Mouse (Mus musculus): ENCODE measurements around the gene Emc7. TPM values are rescaled to one million over a fixed set of nuclear protein-coding genes. Genes with fewer than 3 reads are reported as not detected.
A peak's percentile ranks its signal among the peaks of the same experiment; 100 is the strongest.
"Not testable (repeated sequence)": the region's sequence is repeated elsewhere in the genome, so short reads cannot be mapped to it uniquely, and the experiment has no call there.

Gene Emc7
- 20.5 and 21.9 TPM in 2 replicates for polyA plus RNA-seq (2014; fragmentation: Nextera tagmentation; extraction: Ambion mirVana)

- Histone ChIP-seq H3K4me1 (ENCODE audit: control insufficient read depth, insufficient read depth, low read length) (peaks cover 9% of the 10 kb centered on the region; the same call in 1 of the 2 replicates), H3K4me3 (ENCODE audit: low read depth, low read length) (peak within 1 kb of the TSS; percentile 93), H3K36me3 (ENCODE audit: control insufficient read depth, insufficient read depth, low read length) (peaks cover 2% of the 10 kb centered on the region; the same call in 1 of the 2 replicates), H3K4me2 (ENCODE audit: low read depth, low read length) (peak within 1 kb of the TSS; percentile 93), H3K9ac (ENCODE audit: low read depth, low read length) (peak within 1 kb of the TSS; percentile 92), H3K9me3 (ENCODE audit: control insufficient read depth, low read length) (no peaks in the 10 kb centered on the region), H3K27ac (replicated peaks; ENCODE audit: low read depth, low read length) (peak within 1 kb of the TSS; percentile 74), H3K27me3 (replicated peaks; ENCODE audit: control insufficient read depth, insufficient read depth, low read length) (no peaks in the 10 kb centered on the region)
- DNase-seq (ENCODE audit: low spot score) (peak; percentile 97), ATAC-seq (ENCODE audit: low read depth) (peak; percentile 99)
- 0% methylated on average over 47 of the region's 49 CpGs for WGBS
Measured at GRCm38 (mm10) chr2:112454862-112455564, at the start of gene Emc7. Gene Emc7 (plus strand): TSS chr2:112454997.

GRCm38 (mm10) chr2:112407030-112407429 lies 47.8 kb upstream of the Emc7 start:
- ATAC-seq (ENCODE audit: low read depth) (no peak), DNase-seq (ENCODE audit: low spot score) (no peak)
- Histone ChIP-seq H3K27ac (replicated peaks; ENCODE audit: low read depth, low read length) (no peak overlapping the region), H3K4me3 (ENCODE audit: low read depth, low read length) (no peak overlapping the region), H3K36me3 (ENCODE audit: control insufficient read depth, insufficient read depth, low read length) (peaks cover 42% of the 10 kb centered on the region), H3K9me3 (ENCODE audit: control insufficient read depth, low read length) (no peaks in the 10 kb centered on the region), H3K4me1 (ENCODE audit: control insufficient read depth, insufficient read depth, low read length) (no peaks in the 10 kb centered on the region), H3K4me2 (ENCODE audit: low read depth, low read length) (no peak overlapping the region), H3K27me3 (replicated peaks; ENCODE audit: control insufficient read depth, insufficient read depth, low read length) (no peaks in the 10 kb centered on the region), H3K9ac (ENCODE audit: low read depth, low read length) (no peak overlapping the region)
- 77% methylated on average over 3 of the region's 3 CpGs for WGBS

- no peaks in the 10 kb centered on the region for H3K4me1 ChIP-seq (ENCODE audit: control insufficient read depth, insufficient read depth, low read length)
- H3K27me3 ChIP-seq (replicated peaks; ENCODE audit: control insufficient read depth, insufficient read depth, low read length) = no peaks in the 10 kb centered on the region
- no peaks in the 10 kb centered on the region for H3K9me3 ChIP-seq (ENCODE audit: control insufficient read depth, low read length)
- no peak for DNase-seq (ENCODE audit: low spot score)
- H3K4me3 ChIP-seq (ENCODE audit: low read depth, low read length) = no peak overlapping the region
- H3K36me3 ChIP-seq (ENCODE audit: control insufficient read depth, insufficient read depth, low read length) = no peaks in the 10 kb centered on the region
- ATAC-seq (ENCODE audit: low read depth) = no peak
- H3K9ac ChIP-seq (ENCODE audit: low read depth, low read length) = no peak overlapping the region
- no peak overlapping the region for H3K27ac ChIP-seq (replicated peaks; ENCODE audit: low read depth, low read length)
- WGBS = 72% methylated on average over 3 of the region's 3 CpGs
- no peak overlapping the region for H3K4me2 ChIP-seq (ENCODE audit: low read depth, low read length)
Measured at GRCm38 (mm10) chr2:112425308-112425707, 29.5 kb upstream of the Emc7 start.

- H3K27ac ChIP-seq (replicated peaks; ENCODE audit: low read depth, low read length); H3K4me3 ChIP-seq (ENCODE audit: low read depth, low read length); H3K27me3 ChIP-seq (replicated peaks; ENCODE audit: control insufficient read depth, insufficient read depth, low read length); H3K4me2 ChIP-seq (ENCODE audit: low read depth, low read length); H3K9ac ChIP-seq (ENCODE audit: low read depth, low read length); H3K4me1 ChIP-seq (ENCODE audit: control insufficient read depth, insufficient read depth, low read length); H3K9me3 ChIP-seq (ENCODE audit: control insufficient read depth, low read length); ATAC-seq (ENCODE audit: low read depth); H3K36me3 ChIP-seq (ENCODE audit: control insufficient read depth, insufficient read depth, low read length); DNase-seq (ENCODE audit: low spot score): not testable (repeated sequence)
- 90% methylated on average over 3 of the region's 3 CpGs for WGBS
Measured at GRCm38 (mm10) chr2:112428534-112428933, 26.3 kb upstream of the Emc7 start.

- no peak for DNase-seq (ENCODE audit: low spot score)
- WGBS = 85% methylated on average over 4 of the region's 4 CpGs
- no peak overlapping the region for H3K27ac ChIP-seq (replicated peaks; ENCODE audit: low read depth, low read length)
- no peaks in the 10 kb centered on the region for H3K9me3 ChIP-seq (ENCODE audit: control insufficient read depth, low read length)
- H3K36me3 ChIP-seq (ENCODE audit: control insufficient read depth, insufficient read depth, low read length) = no peaks in the 10 kb centered on the region
- no peaks in the 10 kb centered on the region for H3K4me1 ChIP-seq (ENCODE audit: control insufficient read depth, insufficient read depth, low read length)
- H3K9ac ChIP-seq (ENCODE audit: low read depth, low read length) = no peak overlapping the region
- no peak overlapping the region for H3K4me3 ChIP-seq (ENCODE audit: low read depth, low read length)
- ATAC-seq (ENCODE audit: low read depth) = no peak
- H3K4me2 ChIP-seq (ENCODE audit: low read depth, low read length) = no peak overlapping the region
- H3K27me3 ChIP-seq (replicated peaks; ENCODE audit: control insufficient read depth, insufficient read depth, low read length) = no peaks in the 10 kb centered on the region
Measured at GRCm38 (mm10) chr2:112429665-112430064, 25.1 kb upstream of the Emc7 start.

- no peak overlapping the region for H3K27ac ChIP-seq (replicated peaks; ENCODE audit: low read depth, low read length)
- ATAC-seq (ENCODE audit: low read depth) = peak; percentile 70; the same call in 1 of the 2 replicates
- H3K4me1 ChIP-seq (ENCODE audit: control insufficient read depth, insufficient read depth, low read length) = no peaks in the 10 kb centered on the region
- H3K4me3 ChIP-seq (ENCODE audit: low read depth, low read length) = no peak overlapping the region
- H3K36me3 ChIP-seq (ENCODE audit: control insufficient read depth, insufficient read depth, low read length) = no peaks in the 10 kb centered on the region
- no peak overlapping the region for H3K9ac ChIP-seq (ENCODE audit: low read depth, low read length)
- peak; percentile 62 for DNase-seq (ENCODE audit: low spot score)
- WGBS = 53% methylated on average over 5 of the region's 5 CpGs
- no peaks in the 10 kb centered on the region for H3K27me3 ChIP-seq (replicated peaks; ENCODE audit: control insufficient read depth, insufficient read depth, low read length)
- H3K9me3 ChIP-seq (ENCODE audit: control insufficient read depth, low read length) = no peaks in the 10 kb centered on the region
- no peak overlapping the region for H3K4me2 ChIP-seq (ENCODE audit: low read depth, low read length)
Measured at GRCm38 (mm10) chr2:112430403-112430802, 24.4 kb upstream of the Emc7 start.

GRCm38 (mm10) chr2:112432523-112432922 lies 22.3 kb upstream of the Emc7 start:
- Histone ChIP-seq H3K36me3 (ENCODE audit: control insufficient read depth, insufficient read depth, low read length) (no peaks in the 10 kb centered on the region), H3K27me3 (replicated peaks; ENCODE audit: control insufficient read depth, insufficient read depth, low read length) (no peaks in the 10 kb centered on the region), H3K9me3 (ENCODE audit: control insufficient read depth, low read length) (no peaks in the 10 kb centered on the region), H3K9ac (ENCODE audit: low read depth, low read length) (no peak overlapping the region), H3K4me2 (ENCODE audit: low read depth, low read length) (no peak overlapping the region), H3K4me3 (ENCODE audit: low read depth, low read length) (no peak overlapping the region), H3K4me1 (ENCODE audit: control insufficient read depth, insufficient read depth, low read length) (no peaks in the 10 kb centered on the region), H3K27ac (replicated peaks; ENCODE audit: low read depth, low read length) (no peak overlapping the region)
- ATAC-seq (ENCODE audit: low read depth) (no peak), DNase-seq (ENCODE audit: low spot score) (no peak)
- WGBS = 86% methylated on average over 2 of the region's 2 CpGs

- no peaks in the 10 kb centered on the region for H3K27me3 ChIP-seq (replicated peaks; ENCODE audit: control insufficient read depth, insufficient read depth, low read length)
- no peak for ATAC-seq (ENCODE audit: low read depth)
- no peak overlapping the region for H3K27ac ChIP-seq (replicated peaks; ENCODE audit: low read depth, low read length)
- H3K9ac ChIP-seq (ENCODE audit: low read depth, low read length) = no peak overlapping the region
- H3K4me2 ChIP-seq (ENCODE audit: low read depth, low read length) = no peak overlapping the region
- DNase-seq (ENCODE audit: low spot score) = peak; percentile 5
- no peaks in the 10 kb centered on the region for H3K4me1 ChIP-seq (ENCODE audit: control insufficient read depth, insufficient read depth, low read length)
- H3K4me3 ChIP-seq (ENCODE audit: low read depth, low read length) = no peak overlapping the region
- H3K9me3 ChIP-seq (ENCODE audit: control insufficient read depth, low read length) = no peaks in the 10 kb centered on the region
- H3K36me3 ChIP-seq (ENCODE audit: control insufficient read depth, insufficient read depth, low read length) = no peaks in the 10 kb centered on the region
- 63% methylated on average over 2 of the region's 2 CpGs for WGBS
Measured at GRCm38 (mm10) chr2:112433359-112433758, 21.4 kb upstream of the Emc7 start.

- H3K4me2 ChIP-seq (ENCODE audit: low read depth, low read length) = no peak overlapping the region
- no peaks in the 10 kb centered on the region for H3K9me3 ChIP-seq (ENCODE audit: control insufficient read depth, low read length)
- no peak overlapping the region for H3K9ac ChIP-seq (ENCODE audit: low read depth, low read length)
- H3K27me3 ChIP-seq (replicated peaks; ENCODE audit: control insufficient read depth, insufficient read depth, low read length) = no peaks in the 10 kb centered on the region
- H3K36me3 ChIP-seq (ENCODE audit: control insufficient read depth, insufficient read depth, low read length) = no peaks in the 10 kb centered on the region
- H3K4me1 ChIP-seq (ENCODE audit: control insufficient read depth, insufficient read depth, low read length) = no peaks in the 10 kb centered on the region
- DNase-seq (ENCODE audit: low spot score) = no peak
- 72% methylated on average over 4 of the region's 4 CpGs for WGBS
- ATAC-seq (ENCODE audit: low read depth) = no peak
- no peak overlapping the region for H3K27ac ChIP-seq (replicated peaks; ENCODE audit: low read depth, low read length)
- no peak overlapping the region for H3K4me3 ChIP-seq (ENCODE audit: low read depth, low read length)
Measured at GRCm38 (mm10) chr2:112436292-112436691, 18.5 kb upstream of the Emc7 start.

Data from embryonic facial prominence, embryonic 14.5 days (tissue).